Mouse (Mus musculus) liver, postnatal 0 days (tissue): ENCODE data around the gene Efr3b.

Source experiments
- CTCF ChIP-seq: sonication (generic); IDR thresholded peaks from 2 replicates; pipeline ENCODE4 v1.5.1; 2016; ENCODE audit warnings: antibody characterized with exemption, low read depth
- EP300 ChIP-seq: IDR thresholded peaks from 2 replicates; pipeline ENCODE4 v1.6.1; 2016; ENCODE audit warnings: antibody characterized with exemption, low read depth, mild to moderate bottlenecking

DNA sequence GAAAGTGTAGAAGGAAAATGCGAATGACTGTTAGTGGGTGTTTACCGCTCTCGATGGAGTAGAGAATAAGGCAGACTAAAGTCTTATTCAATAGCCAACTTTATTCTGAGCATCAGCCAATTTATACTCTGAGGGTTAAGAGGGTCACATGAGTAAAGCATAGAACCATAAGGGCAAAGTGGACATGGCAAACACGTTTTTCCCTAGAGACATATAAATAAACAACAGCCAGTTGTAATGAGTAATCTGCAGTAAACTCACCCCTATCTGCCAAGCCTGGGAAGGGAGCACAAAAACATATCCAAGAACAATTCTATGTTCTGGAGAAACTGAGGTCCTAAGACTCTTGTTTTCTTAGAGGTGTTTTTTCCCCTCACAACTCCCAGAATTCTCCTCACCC lies 29.8 kb upstream of the Efr3b start:
- TF ChIP-seq EP300 (no peak), CTCF (no peak)
